Mouse (Mus musculus): ENCODE results near the gene Akip1.

Akip1 gene

GRCm38 (mm10) chr7:109703190-109704015, at the start of gene Akip1, which contains the start of gene St5:
Gene Akip1 (plus strand): TSS chr7:109703690.
Gene St5 (minus strand): TSS chr7:109703605.
- no peak for DNase-seq (ENCODE audit: low spot score)

GRCm38 (mm10) chr7:109654871-109655270, 48.6 kb upstream of the Akip1 start:
- no peak for DNase-seq (ENCODE audit: low spot score)

GRCm38 (mm10) chr7:109657884-109658283, 45.6 kb upstream of the Akip1 start:
- no peak for DNase-seq (ENCODE audit: low spot score)

GRCm38 (mm10) chr7:109659278-109659677, 44.2 kb upstream of the Akip1 start:
- no peak for DNase-seq (ENCODE audit: low spot score)

- no peak for DNase-seq (ENCODE audit: low spot score)
Observed at GRCm38 (mm10) chr7:109662626-109663025, 40.9 kb upstream of the Akip1 start.

GRCm38 (mm10) chr7:109666664-109667063, 36.8 kb upstream of the Akip1 start:
- no peak for DNase-seq (ENCODE audit: low spot score)

- DNase-seq (ENCODE audit: low spot score), result no peak
Observed at GRCm38 (mm10) chr7:109669426-109670170, 33.9 kb upstream of the Akip1 start.

GRCm38 (mm10) chr7:109671581-109672471, 31.7 kb upstream of the Akip1 start:
- DNase-seq (ENCODE audit: low spot score), result peak; percentile 7

GRCm38 (mm10) chr7:109674944-109675628, 28.4 kb upstream of the Akip1 start:
- DNase-seq (ENCODE audit: low spot score), result no peak

GRCm38 (mm10) chr7:109680284-109680683, 23.2 kb upstream of the Akip1 start:
- DNase-seq (ENCODE audit: low spot score), result no peak

- no peak for DNase-seq (ENCODE audit: low spot score)
Observed at GRCm38 (mm10) chr7:109680879-109681278, 22.6 kb upstream of the Akip1 start.

- no peak for DNase-seq (ENCODE audit: low spot score)
Observed at GRCm38 (mm10) chr7:109686585-109687128, 16.8 kb upstream of the Akip1 start.

- DNase-seq (ENCODE audit: low spot score), result no peak
Observed at GRCm38 (mm10) chr7:109690101-109690500, 13.4 kb upstream of the Akip1 start.

GRCm38 (mm10) chr7:109690961-109691360, 12.5 kb upstream of the Akip1 start:
- no peak for DNase-seq (ENCODE audit: low spot score)

- no peak for DNase-seq (ENCODE audit: low spot score)
Observed at GRCm38 (mm10) chr7:109694576-109695338, 8.7 kb upstream of the Akip1 start.

GRCm38 (mm10) chr7:109695339-109695726, 8.2 kb upstream of the Akip1 start:
- DNase-seq (ENCODE audit: low spot score), result no peak

- no peak for DNase-seq (ENCODE audit: low spot score)
Observed at GRCm38 (mm10) chr7:109700213-109700612, 3.3 kb upstream of the Akip1 start.

GRCm38 (mm10) chr7:109702721-109703120, 769 bp upstream of the Akip1 start:
- DNase-seq (ENCODE audit: low spot score), result no peak

GRCm38 (mm10) chr7:109704016-109704377, 507 bp downstream of the Akip1 start:
- DNase-seq (ENCODE audit: low spot score), result no peak

- no peak for DNase-seq (ENCODE audit: low spot score)
Observed at GRCm38 (mm10) chr7:109704461-109704860, 971 bp downstream of the Akip1 start.

Measured in MN1 (cell line).